Mouse (Mus musculus): ENCODE results near the gene Trove2.

Trove2 gene

GRCm38 (mm10) chr1:143776446-143777411, at the start of gene Trove2, which contains the start of gene Uchl5:
TSS of gene Trove2 (minus strand) at chr1:143777068.
TSS of gene Uchl5 (plus strand) at chr1:143777272.
- in situ Hi-C loops (cut with MboI; ENCODE audit: low sequenced_read_pairs) = loop anchor here (25.0 kb wide), 1 partner anchor 411 kb away; the partner anchor contains the start of gene Rgs13

GRCm38 (mm10) chr1:143822677-143823076, 45.8 kb upstream of the Trove2 start:
- in situ Hi-C loops (cut with MboI; ENCODE audit: low sequenced_read_pairs) = no loop called here

- in situ Hi-C loops (cut with MboI; ENCODE audit: low sequenced_read_pairs) = no loop called here
Measured at GRCm38 (mm10) chr1:143820096-143820877, 43.4 kb upstream of the Trove2 start.

- in situ Hi-C loops (cut with MboI; ENCODE audit: low sequenced_read_pairs) = loop anchor here (10.0 kb wide), 2 partner anchors 191 to 561 kb away; partner anchors contain the start of gene Rgs2
Measured at GRCm38 (mm10) chr1:143813676-143814360, 37.0 kb upstream of the Trove2 start.

GRCm38 (mm10) chr1:143809062-143809461, 32.2 kb upstream of the Trove2 start:
- in situ Hi-C loops (cut with MboI; ENCODE audit: low sequenced_read_pairs) = no loop called here

- in situ Hi-C loops (cut with MboI; ENCODE audit: low sequenced_read_pairs) = no loop called here
Measured at GRCm38 (mm10) chr1:143803537-143803936, 26.7 kb upstream of the Trove2 start.

GRCm38 (mm10) chr1:143788584-143789227, 11.8 kb upstream of the Trove2 start:
- in situ Hi-C loops (cut with MboI; ENCODE audit: low sequenced_read_pairs) = loop anchor here (25.0 kb wide), 1 partner anchor 399 kb away; the partner anchor contains the start of gene Rgs13

GRCm38 (mm10) chr1:143777558-143778218, 820 bp upstream of the Trove2 start:
- in situ Hi-C loops (cut with MboI; ENCODE audit: low sequenced_read_pairs) = loop anchor here (25.0 kb wide), 1 partner anchor 410 kb away; the partner anchor contains the start of gene Rgs13

- in situ Hi-C loops (cut with MboI; ENCODE audit: low sequenced_read_pairs) = no loop called here
Measured at GRCm38 (mm10) chr1:143773909-143774308, 3.0 kb downstream of the Trove2 start.

- in situ Hi-C loops (cut with MboI; ENCODE audit: low sequenced_read_pairs) = no loop called here
Measured at GRCm38 (mm10) chr1:143773082-143773481, 3.8 kb downstream of the Trove2 start.

GRCm38 (mm10) chr1:143770444-143771109, 6.3 kb downstream of the Trove2 start:
- in situ Hi-C loops (cut with MboI; ENCODE audit: low sequenced_read_pairs) = no loop called here

GRCm38 (mm10) chr1:143766238-143766637, 10.6 kb downstream of the Trove2 start:
- in situ Hi-C loops (cut with MboI; ENCODE audit: low sequenced_read_pairs) = no loop called here

GRCm38 (mm10) chr1:143765801-143766200, 11.1 kb downstream of the Trove2 start:
- in situ Hi-C loops (cut with MboI; ENCODE audit: low sequenced_read_pairs) = no loop called here

GRCm38 (mm10) chr1:143764443-143764842, 12.4 kb downstream of the Trove2 start:
- in situ Hi-C loops (cut with MboI; ENCODE audit: low sequenced_read_pairs) = no loop called here

- in situ Hi-C loops (cut with MboI; ENCODE audit: low sequenced_read_pairs) = no loop called here
Measured at GRCm38 (mm10) chr1:143762159-143762558, 14.7 kb downstream of the Trove2 start.

- in situ Hi-C loops (cut with MboI; ENCODE audit: low sequenced_read_pairs) = no loop called here
Measured at GRCm38 (mm10) chr1:143745871-143746270, 31.0 kb downstream of the Trove2 start.

GRCm38 (mm10) chr1:143742186-143742585, 34.7 kb downstream of the Trove2 start:
- in situ Hi-C loops (cut with MboI; ENCODE audit: low sequenced_read_pairs) = no loop called here

GRCm38 (mm10) chr1:143741331-143741730, 35.5 kb downstream of the Trove2 start:
- in situ Hi-C loops (cut with MboI; ENCODE audit: low sequenced_read_pairs) = no loop called here

- in situ Hi-C loops (cut with MboI; ENCODE audit: low sequenced_read_pairs) = no loop called here
Measured at GRCm38 (mm10) chr1:143740581-143740980, 36.3 kb downstream of the Trove2 start.
